Mouse (Mus musculus): ENCODE data around the gene Cygb. TPM values are rescaled to one million over a fixed set of nuclear protein-coding genes. Genes with fewer than 3 reads are reported as not detected.
"Not testable (repeated sequence)": the region's sequence is repeated elsewhere in the genome, so short reads cannot be mapped to it uniquely, and the experiment has no call there.

The Cygb gene
- polyA plus RNA-seq, 1 experiment: not detected

GRCm38 (mm10) chr11:116618666-116619065, 35.4 kb downstream of the Cygb start:
- H3K4me3 ChIP-seq (ENCODE audit: insufficient read depth, low read length): no peak overlapping the region
- TF ChIP-seq CTCF (IDR thresholded peaks at IDR 0.05; ENCODE audit: low read depth, low read length): no peak
- no peak for TF ChIP-seq POLR2A (IDR thresholded peaks at IDR 0.05; ENCODE audit: borderline replicate concordance, low read depth, low read length)
- H3K4me1 ChIP-seq (ENCODE audit: control insufficient read depth, insufficient read depth, low read length): peaks cover 78% of the 10 kb centered on the region
- no peak overlapping the region for H3K27ac ChIP-seq (ENCODE audit: insufficient read depth, low read depth, low read length)

GRCm38 (mm10) chr11:116617641-116618040, 36.5 kb downstream of the Cygb start:
- TF ChIP-seq CTCF (IDR thresholded peaks at IDR 0.05; ENCODE audit: low read depth, low read length): no peak
- no peak for TF ChIP-seq POLR2A (IDR thresholded peaks at IDR 0.05; ENCODE audit: borderline replicate concordance, low read depth, low read length)
- H3K27ac ChIP-seq (ENCODE audit: insufficient read depth, low read depth, low read length): peak overlapping the region; percentile 99
- peak overlapping the region; percentile 34 for H3K4me3 ChIP-seq (ENCODE audit: insufficient read depth, low read length)
- H3K4me1 ChIP-seq (ENCODE audit: control insufficient read depth, insufficient read depth, low read length): peaks cover 79% of the 10 kb centered on the region

- H3K27ac ChIP-seq (ENCODE audit: insufficient read depth, low read depth, low read length): peak overlapping the region; percentile 99
- TF ChIP-seq CTCF (IDR thresholded peaks at IDR 0.05; ENCODE audit: low read depth, low read length): no peak
- no peak for TF ChIP-seq POLR2A (IDR thresholded peaks at IDR 0.05; ENCODE audit: borderline replicate concordance, low read depth, low read length)
- H3K4me3 ChIP-seq (ENCODE audit: insufficient read depth, low read length): peak overlapping the region; percentile 50
- H3K4me1 ChIP-seq (ENCODE audit: control insufficient read depth, insufficient read depth, low read length): peaks cover 69% of the 10 kb centered on the region
Observed at GRCm38 (mm10) chr11:116616438-116617118, 37.5 kb downstream of the Cygb start.

GRCm38 (mm10) chr11:116615735-116616437, 38.2 kb downstream of the Cygb start:
- Histone ChIP-seq H3K27ac (ENCODE audit: insufficient read depth, low read depth, low read length) (peak overlapping the region; percentile 99), H3K4me3 (ENCODE audit: insufficient read depth, low read length) (peak overlapping the region; percentile 50), H3K4me1 (ENCODE audit: control insufficient read depth, insufficient read depth, low read length) (peaks cover 62% of the 10 kb centered on the region)
- TF ChIP-seq POLR2A (IDR thresholded peaks at IDR 0.05; ENCODE audit: borderline replicate concordance, low read depth, low read length): 0 out of 2 replicates have a peak, but pooled peaks have one; percentile 17
- TF ChIP-seq CTCF (IDR thresholded peaks at IDR 0.05; ENCODE audit: low read depth, low read length): no peak

- Histone ChIP-seq H3K4me3 (ENCODE audit: insufficient read depth, low read length) (no peak overlapping the region), H3K27ac (ENCODE audit: insufficient read depth, low read depth, low read length) (no peak overlapping the region), H3K4me1 (ENCODE audit: control insufficient read depth, insufficient read depth, low read length) (peaks cover 44% of the 10 kb centered on the region)
- TF ChIP-seq CTCF (IDR thresholded peaks at IDR 0.05; ENCODE audit: low read depth, low read length) (no peak), POLR2A (IDR thresholded peaks at IDR 0.05; ENCODE audit: borderline replicate concordance, low read depth, low read length) (no peak)
Observed at GRCm38 (mm10) chr11:116613234-116613633, 40.9 kb downstream of the Cygb start.

GRCm38 (mm10) chr11:116612554-116612953, 41.6 kb downstream of the Cygb start:
- TF ChIP-seq CTCF (IDR thresholded peaks at IDR 0.05; ENCODE audit: low read depth, low read length) (no peak), POLR2A (IDR thresholded peaks at IDR 0.05; ENCODE audit: borderline replicate concordance, low read depth, low read length) (no peak)
- no peak overlapping the region for H3K27ac ChIP-seq (ENCODE audit: insufficient read depth, low read depth, low read length)
- peaks cover 37% of the 10 kb centered on the region for H3K4me1 ChIP-seq (ENCODE audit: control insufficient read depth, insufficient read depth, low read length)
- H3K4me3 ChIP-seq (ENCODE audit: insufficient read depth, low read length): no peak overlapping the region

- Histone ChIP-seq H3K4me1 (ENCODE audit: control insufficient read depth, insufficient read depth, low read length) (peaks cover 31% of the 10 kb centered on the region), H3K27ac (ENCODE audit: insufficient read depth, low read depth, low read length) (no peak overlapping the region), H3K4me3 (ENCODE audit: insufficient read depth, low read length) (no peak overlapping the region)
- TF ChIP-seq CTCF (IDR thresholded peaks at IDR 0.05; ENCODE audit: low read depth, low read length) (no peak), POLR2A (IDR thresholded peaks at IDR 0.05; ENCODE audit: borderline replicate concordance, low read depth, low read length) (no peak)
Observed at GRCm38 (mm10) chr11:116611883-116612282, 42.2 kb downstream of the Cygb start.

GRCm38 (mm10) chr11:116611168-116611567, 42.9 kb downstream of the Cygb start:
- H3K27ac ChIP-seq (ENCODE audit: insufficient read depth, low read depth, low read length); H3K4me3 ChIP-seq (ENCODE audit: insufficient read depth, low read length): not testable (repeated sequence)
- H3K4me1 ChIP-seq (ENCODE audit: control insufficient read depth, insufficient read depth, low read length): peaks cover 26% of the 10 kb centered on the region

GRCm38 (mm10) chr11:116609965-116610630, 44.0 kb downstream of the Cygb start:
- H3K27ac ChIP-seq (ENCODE audit: insufficient read depth, low read depth, low read length): no peak overlapping the region
- peaks cover 21% of the 10 kb centered on the region for H3K4me1 ChIP-seq (ENCODE audit: control insufficient read depth, insufficient read depth, low read length)
- TF ChIP-seq POLR2A (IDR thresholded peaks at IDR 0.05; ENCODE audit: borderline replicate concordance, low read depth, low read length): no peak
- TF ChIP-seq CTCF (IDR thresholded peaks at IDR 0.05; ENCODE audit: low read depth, low read length): no peak
- H3K4me3 ChIP-seq (ENCODE audit: insufficient read depth, low read length): no peak overlapping the region

GRCm38 (mm10) chr11:116607717-116608116, 46.4 kb downstream of the Cygb start:
- H3K4me1 ChIP-seq (ENCODE audit: control insufficient read depth, insufficient read depth, low read length): peaks cover 8% of the 10 kb centered on the region

More at GRCm38 (mm10) chr11:116607717-116608116, 46.4 kb downstream of the Cygb start:
- TF ChIP-seq CTCF (IDR thresholded peaks at IDR 0.05; ENCODE audit: low read depth, low read length): no peak
- TF ChIP-seq POLR2A (IDR thresholded peaks at IDR 0.05; ENCODE audit: borderline replicate concordance, low read depth, low read length): no peak
- H3K4me3 ChIP-seq (ENCODE audit: insufficient read depth, low read length): no peak overlapping the region
- no peak overlapping the region for H3K27ac ChIP-seq (ENCODE audit: insufficient read depth, low read depth, low read length)
